Mouse (Mus musculus): ENCODE results near the gene Med19. TPM values are rescaled to one million over a fixed set of nuclear protein-coding genes. Genes with fewer than 3 reads are reported as not detected.

Med19 gene
- polyA plus RNA-seq, 1 experiment from 2014 or later = 33.3 TPM

DNA sequence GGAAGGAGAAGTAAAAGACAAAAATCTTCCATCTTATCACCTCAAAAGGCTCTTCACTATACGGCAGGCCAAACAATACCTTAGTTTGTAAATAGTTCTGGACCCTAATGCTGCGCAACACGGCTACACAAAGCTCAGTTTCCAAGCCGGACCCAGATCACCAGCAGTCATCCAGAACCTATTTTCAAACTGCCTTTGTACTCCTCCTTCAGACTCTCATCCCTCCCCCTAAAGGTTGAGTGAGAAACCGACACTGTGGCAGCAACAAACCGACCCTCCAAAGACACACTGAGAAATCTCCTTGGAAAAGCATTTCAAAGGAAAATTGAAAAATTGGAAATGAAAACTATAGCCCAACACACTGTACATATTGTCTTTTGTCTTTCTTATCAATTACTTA is 29.8 kb upstream of the Med19 start:
- no peak overlapping the region for H3K27ac ChIP-seq
- peaks cover 10% of the 10 kb centered on the region for H3K4me1 ChIP-seq (replicated peaks; ENCODE audit: insufficient read depth, low read length)
- peak overlapping the region; percentile 53 for H3K4me2 ChIP-seq (ENCODE audit: low read length)
- ATAC-seq (replicated peaks; ENCODE audit: low FRiP score, low read depth) (no peak), DNase-seq (ENCODE audit: low spot score) (peak; percentile 84)
- peak; percentile 41; the same call in 1 of the 2 replicates for TF ChIP-seq CTCF (IDR thresholded peaks at IDR 0.05; ENCODE audit: low read depth)
- H3K9ac ChIP-seq (ENCODE audit: low read depth, low read length) = peak overlapping the region; percentile 13; the same call in 1 of the 2 replicates
- H3K4me3 ChIP-seq (replicated peaks; ENCODE audit: low read depth, low read length) = peak overlapping the region; percentile 76
- no peaks in the 10 kb centered on the region for H3K9me3 ChIP-seq (replicated peaks; ENCODE audit: low read length)
- no peaks in the 10 kb centered on the region for H3K36me3 ChIP-seq (ENCODE audit: insufficient read depth, low read length)
- 11% methylated on average over 6 of the region's 6 CpGs for WGBS
- no peaks in the 10 kb centered on the region for H3K27me3 ChIP-seq (ENCODE audit: insufficient read depth, low read length)

DNA sequence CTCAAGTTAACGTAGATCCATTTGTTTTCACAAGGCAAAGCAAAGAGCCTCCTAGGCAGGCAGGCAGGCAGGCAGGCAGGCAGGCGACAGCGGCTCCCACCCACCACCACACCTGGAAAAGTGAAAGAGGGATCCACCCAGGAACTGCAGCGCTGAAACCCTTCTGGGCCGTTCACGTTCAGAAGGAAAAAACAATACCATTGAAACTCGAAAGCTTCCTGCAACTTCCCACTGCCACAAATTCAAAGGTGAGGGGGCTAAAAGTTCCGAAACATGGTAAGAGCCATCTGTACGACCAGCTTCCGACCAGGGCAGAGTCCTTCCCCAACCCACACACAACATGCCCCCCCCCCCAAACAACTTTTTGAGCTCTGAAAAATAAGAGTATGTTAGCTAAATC is 28.5 kb upstream of the Med19 start:
- peak overlapping the region; percentile 53 for H3K4me2 ChIP-seq (ENCODE audit: low read length)
- ATAC-seq (replicated peaks; ENCODE audit: low FRiP score, low read depth) (no peak), DNase-seq (ENCODE audit: low spot score) (no peak)
- H3K4me1 ChIP-seq (replicated peaks; ENCODE audit: insufficient read depth, low read length) = peaks cover 4% of the 10 kb centered on the region; the same call in 1 of the 2 replicates
- H3K9me3 ChIP-seq (replicated peaks; ENCODE audit: low read length) = no peaks in the 10 kb centered on the region
- H3K27ac ChIP-seq = peak overlapping the region; percentile 99
- no peaks in the 10 kb centered on the region for H3K27me3 ChIP-seq (ENCODE audit: insufficient read depth, low read length)
- WGBS = 0% methylated on average over 10 of the region's 10 CpGs
- peak overlapping the region; percentile 76 for H3K4me3 ChIP-seq (replicated peaks; ENCODE audit: low read depth, low read length)
- no peaks in the 10 kb centered on the region for H3K36me3 ChIP-seq (ENCODE audit: insufficient read depth, low read length)
- TF ChIP-seq CTCF (IDR thresholded peaks at IDR 0.05; ENCODE audit: low read depth) = no peak
- H3K9ac ChIP-seq (ENCODE audit: low read depth, low read length) = peak overlapping the region; percentile 86

DNA sequence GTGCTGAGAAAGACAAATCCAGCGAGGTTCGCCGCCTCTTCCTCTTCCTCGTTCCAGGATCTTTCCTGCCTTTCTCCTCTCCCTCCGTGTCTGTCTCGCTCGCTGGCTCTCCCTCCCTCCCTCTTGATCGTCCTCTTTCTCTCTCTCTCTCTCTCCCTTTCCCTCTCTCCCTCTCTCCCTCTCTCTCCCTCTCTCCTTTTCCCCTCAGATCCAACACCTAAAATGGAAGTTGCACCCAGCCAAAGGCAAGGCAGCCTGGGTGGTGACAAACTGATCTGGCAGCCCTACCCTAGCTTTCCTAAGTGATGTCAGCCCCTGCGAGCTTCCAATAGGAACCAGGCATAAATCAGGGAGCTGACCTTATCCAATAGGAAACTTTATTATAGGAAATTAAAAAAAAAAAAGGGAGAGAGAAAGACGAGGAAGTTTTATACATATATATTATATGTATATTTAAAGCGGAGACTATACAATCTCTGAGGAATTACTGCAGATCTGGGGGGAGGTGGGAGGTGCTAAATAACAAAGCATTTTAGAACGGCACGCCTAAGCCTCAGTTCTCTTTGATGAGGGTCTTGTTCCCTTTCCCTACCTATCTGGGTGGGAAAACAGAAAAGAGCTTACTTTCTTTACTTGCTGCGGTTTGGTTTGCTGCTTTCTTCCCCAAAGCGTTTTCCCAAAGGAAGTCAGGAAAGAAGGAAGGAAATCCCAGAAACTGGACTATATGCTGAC is 27.6 kb upstream of the Med19 start, which contains the start of gene Ctnnd1:
Ctnnd1 (minus strand) TSS at position 302 of the 732 bp plus-strand sequence.
- peak within 1 kb of the TSS; percentile 86 for H3K9ac ChIP-seq (ENCODE audit: low read depth, low read length)
- H3K27me3 ChIP-seq (ENCODE audit: insufficient read depth, low read length) = no peaks in the 10 kb centered on the region
- H3K4me3 ChIP-seq (replicated peaks; ENCODE audit: low read depth, low read length) = peak within 1 kb of the TSS; percentile 76
- no peaks in the 10 kb centered on the region for H3K36me3 ChIP-seq (ENCODE audit: insufficient read depth, low read length)
- peak within 1 kb of the TSS; percentile 99 for H3K27ac ChIP-seq
- DNase-seq (ENCODE audit: low spot score) = peak; percentile 99
- H3K4me1 ChIP-seq (replicated peaks; ENCODE audit: insufficient read depth, low read length) = peaks cover 4% of the 10 kb centered on the region; the same call in 1 of the 2 replicates
- no peak for TF ChIP-seq CTCF (IDR thresholded peaks at IDR 0.05; ENCODE audit: low read depth)
- peak; percentile 98 for ATAC-seq (replicated peaks; ENCODE audit: low FRiP score, low read depth)
- WGBS = under 1% methylated on average over 15 of the region's 15 CpGs
- no peaks in the 10 kb centered on the region for H3K9me3 ChIP-seq (replicated peaks; ENCODE audit: low read length)
- peak within 1 kb of the TSS; percentile 72 for H3K4me2 ChIP-seq (ENCODE audit: low read length)

DNA sequence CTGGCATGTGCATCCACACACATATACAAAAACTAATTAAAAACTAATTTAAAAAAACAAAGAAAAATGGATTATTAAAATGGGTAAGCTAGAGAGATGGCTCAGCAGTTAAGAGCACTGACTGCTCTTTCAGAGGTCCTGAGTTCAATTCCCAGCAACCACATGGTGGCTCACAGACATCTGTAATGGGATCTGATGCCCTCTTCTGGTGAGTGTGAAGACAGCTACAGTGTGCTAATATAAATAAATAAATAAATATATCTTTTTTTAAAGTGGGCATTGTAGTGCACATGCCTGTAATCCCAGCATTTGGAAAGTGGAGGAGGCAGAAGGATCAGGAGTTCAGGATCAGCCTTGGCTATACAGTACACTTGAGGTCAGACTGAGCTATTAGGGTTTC is 24.8 kb upstream of the Med19 start:
- no peak overlapping the region for H3K9ac ChIP-seq (ENCODE audit: low read depth, low read length)
- no peaks in the 10 kb centered on the region for H3K4me1 ChIP-seq (replicated peaks; ENCODE audit: insufficient read depth, low read length)
- no peak overlapping the region for H3K27ac ChIP-seq
- no peak overlapping the region for H3K4me2 ChIP-seq (ENCODE audit: low read length)
- no peaks in the 10 kb centered on the region for H3K36me3 ChIP-seq (ENCODE audit: insufficient read depth, low read length)
- ATAC-seq (replicated peaks; ENCODE audit: low FRiP score, low read depth) = no peak
- no peaks in the 10 kb centered on the region for H3K27me3 ChIP-seq (ENCODE audit: insufficient read depth, low read length)
- DNase-seq (ENCODE audit: low spot score) = no peak
- TF ChIP-seq CTCF (IDR thresholded peaks at IDR 0.05; ENCODE audit: low read depth) = peak; percentile 60
- H3K4me3 ChIP-seq (replicated peaks; ENCODE audit: low read depth, low read length) = no peak overlapping the region
- no peaks in the 10 kb centered on the region for H3K9me3 ChIP-seq (replicated peaks; ENCODE audit: low read length)

DNA sequence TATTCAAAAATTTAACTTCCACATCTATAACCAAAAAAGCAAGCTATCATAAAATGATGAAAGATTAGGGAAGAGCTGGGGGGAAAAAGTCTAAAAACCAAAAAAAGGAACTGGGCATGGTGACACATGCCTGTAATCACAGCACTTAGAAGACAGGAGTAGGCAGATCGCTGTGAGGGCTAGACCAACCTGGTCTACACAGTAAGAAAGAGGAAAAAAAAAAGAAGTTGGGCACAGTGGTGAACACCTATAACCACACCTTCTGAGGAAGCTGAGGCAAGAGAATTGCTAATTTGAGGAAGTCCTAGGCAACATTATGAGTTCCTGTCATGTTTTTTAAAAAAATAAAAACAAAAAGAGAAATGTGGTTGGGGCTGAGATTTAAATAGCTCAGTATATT is 22.3 kb upstream of the Med19 start:
- 79% methylated on average over 1 of the region's 1 CpGs for WGBS
- no peak for DNase-seq (ENCODE audit: low spot score)

DNA sequence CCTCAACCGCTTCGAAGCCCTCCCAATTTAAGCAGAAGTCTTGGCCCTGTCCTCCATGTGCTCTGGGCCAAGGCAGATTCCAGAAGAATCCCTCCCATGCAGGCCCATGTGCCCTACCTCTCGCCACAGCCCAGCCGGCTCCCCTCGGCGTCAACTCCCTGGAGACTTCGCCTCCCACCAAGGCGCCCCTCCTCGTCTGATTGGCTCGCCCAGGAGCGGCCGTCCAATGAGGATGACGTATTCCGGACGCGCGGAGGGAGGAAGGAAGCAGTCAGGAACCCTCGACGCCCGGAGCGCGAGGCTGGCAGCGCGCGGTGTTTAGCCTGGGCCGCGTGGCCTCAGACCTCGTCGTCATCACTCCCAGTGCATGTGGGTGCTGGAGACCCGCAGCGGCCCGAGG is 19.4 kb upstream of the Med19 start, which contains the start of gene Btbd18:
Btbd18 (plus strand) TSS at position 274 of the 400 bp plus-strand sequence.
- H3K9ac ChIP-seq (ENCODE audit: low read depth, low read length) = no peak within 1 kb of the TSS
- 96% methylated on average over 32 of the region's 32 CpGs for WGBS
- no peak for ATAC-seq (replicated peaks; ENCODE audit: low FRiP score, low read depth)

More for the DNA sequence above, 22.3 kb upstream of the Med19 start:
- TF ChIP-seq CTCF (IDR thresholded peaks at IDR 0.05; ENCODE audit: low read depth) = no peak
- Histone ChIP-seq H3K27me3 (ENCODE audit: insufficient read depth, low read length) (no peaks in the 10 kb centered on the region), H3K4me3 (replicated peaks; ENCODE audit: low read depth, low read length) (no peak overlapping the region), H3K9me3 (replicated peaks; ENCODE audit: low read length) (no peaks in the 10 kb centered on the region), H3K4me2 (ENCODE audit: low read length) (no peak overlapping the region), H3K4me1 (replicated peaks; ENCODE audit: insufficient read depth, low read length) (no peaks in the 10 kb centered on the region), H3K36me3 (ENCODE audit: insufficient read depth, low read length) (no peaks in the 10 kb centered on the region), H3K9ac (ENCODE audit: low read depth, low read length) (no peak overlapping the region), H3K27ac (no peak overlapping the region)
- no peak for ATAC-seq (replicated peaks; ENCODE audit: low FRiP score, low read depth)

More for the DNA sequence above, 19.4 kb upstream of the Med19 start, which contains the start of gene Btbd18:
- no peak for DNase-seq (ENCODE audit: low spot score)
- Histone ChIP-seq H3K27me3 (ENCODE audit: insufficient read depth, low read length) (no peaks in the 10 kb centered on the region), H3K36me3 (ENCODE audit: insufficient read depth, low read length) (no peaks in the 10 kb centered on the region), H3K4me3 (replicated peaks; ENCODE audit: low read depth, low read length) (no peak within 1 kb of the TSS), H3K27ac (no peak within 1 kb of the TSS), H3K9me3 (replicated peaks; ENCODE audit: low read length) (no peaks in the 10 kb centered on the region), H3K4me2 (ENCODE audit: low read length) (no peak within 1 kb of the TSS), H3K4me1 (replicated peaks; ENCODE audit: insufficient read depth, low read length) (no peaks in the 10 kb centered on the region)
- no peak for TF ChIP-seq CTCF (IDR thresholded peaks at IDR 0.05; ENCODE audit: low read depth)

All from kidney, postnatal 0 days (tissue).